Mouse (Mus musculus) splenic B cell, adult 2 months (primary cell): ENCODE measurements around the gene Slc30a6.

ENCODE experiments used
- DNase-seq: peaks from one replicate; pipeline ENCODE4 v3.0.0-alpha.2; 2011; ENCODE audit warnings: low read depth, low spot score
- H3K27me3 ChIP-seq: 2 replicates; pipeline ENCODE4 v1.6.1; 2012; ENCODE audit warnings: mild to moderate bottlenecking, low read length, moderate library complexity, mixed read lengths; ENCODE audit not compliant: control insufficient read depth, poor library complexity, insufficient read depth, severe bottlenecking
- H3K36me3 ChIP-seq: 2 replicates; pipeline ENCODE4 v1.6.1; 2012; ENCODE audit warnings: mild to moderate bottlenecking, low read length, moderate library complexity, mixed read lengths; ENCODE audit not compliant: control insufficient read depth, poor library complexity, insufficient read depth, severe bottlenecking

The Slc30a6 gene

GRCm38 (mm10) chr17:74395383-74396065 lies at the start of gene Slc30a6:
Gene Slc30a6, plus strand, starts transcription at chr17:74395608.
- H3K27me3 ChIP-seq, result no peaks in the 10 kb centered on the region
- peak; percentile 97 for DNase-seq
- no peaks in the 10 kb centered on the region for H3K36me3 ChIP-seq

DNA sequence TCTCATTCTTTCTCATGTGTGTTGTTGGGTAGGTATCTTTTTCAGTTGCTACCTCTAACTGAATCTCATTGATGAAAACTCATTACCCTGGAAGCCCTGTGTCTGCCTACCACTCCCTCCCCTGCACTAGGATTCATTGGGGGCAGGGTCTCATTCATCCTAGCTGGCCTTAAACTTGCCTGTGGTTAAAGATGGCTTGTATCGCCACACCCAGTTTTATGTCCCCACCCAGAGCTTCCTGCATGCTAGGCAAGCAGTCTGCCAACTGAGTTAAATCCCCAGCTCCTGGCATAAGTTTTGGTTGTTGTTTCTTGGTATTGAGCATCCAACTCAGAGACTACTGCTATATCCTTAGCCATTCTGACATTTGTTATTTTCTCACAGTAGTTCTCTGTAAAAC lies 31.8 kb upstream of the Slc30a6 start:
- DNase-seq, result no peak
- no peaks in the 10 kb centered on the region for H3K27me3 ChIP-seq
- H3K36me3 ChIP-seq, result peaks cover 7% of the 10 kb centered on the region

DNA sequence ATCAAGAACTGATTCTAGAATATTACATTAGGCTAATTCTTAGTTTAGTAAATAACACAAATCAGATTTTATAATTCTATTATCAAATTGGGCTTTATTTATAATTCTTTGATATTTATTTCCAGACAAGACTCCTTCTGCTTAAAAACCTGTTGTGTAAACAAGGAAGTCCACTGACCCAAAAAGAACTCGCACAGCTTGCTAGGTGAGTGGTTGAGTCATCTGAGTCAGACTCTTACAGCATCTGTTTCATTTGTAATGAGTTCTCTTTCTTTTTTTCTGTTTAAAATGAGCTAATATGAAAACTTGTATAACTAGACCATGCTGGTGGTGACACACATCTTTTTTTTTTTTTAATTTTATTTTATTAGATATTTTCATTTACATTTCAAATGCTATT lies 18.5 kb upstream of the Slc30a6 start:
- peaks cover 4% of the 10 kb centered on the region for H3K36me3 ChIP-seq
- H3K27me3 ChIP-seq, result no peaks in the 10 kb centered on the region
- DNase-seq, result no peak

- no peak for DNase-seq
- no peaks in the 10 kb centered on the region for H3K27me3 ChIP-seq
- peaks cover 5% of the 10 kb centered on the region for H3K36me3 ChIP-seq
Observed at GRCm38 (mm10) chr17:74386657-74387056, 8.8 kb upstream of the Slc30a6 start.

GRCm38 (mm10) chr17:74389847-74390246 lies 5.6 kb upstream of the Slc30a6 start:
- DNase-seq, result peak; percentile 9
- Histone ChIP-seq H3K27me3 (no peaks in the 10 kb centered on the region), H3K36me3 (peaks cover 2% of the 10 kb centered on the region)

- H3K27me3 ChIP-seq, result no peaks in the 10 kb centered on the region
- no peaks in the 10 kb centered on the region for H3K36me3 ChIP-seq
- DNase-seq, result no peak
Observed at GRCm38 (mm10) chr17:74394381-74394780, 1.0 kb upstream of the Slc30a6 start.

GRCm38 (mm10) chr17:74394855-74395254 lies 553 bp upstream of the Slc30a6 start:
- Histone ChIP-seq H3K27me3 (no peaks in the 10 kb centered on the region), H3K36me3 (no peaks in the 10 kb centered on the region)
- DNase-seq, result peak; percentile 20

GRCm38 (mm10) chr17:74396766-74397165 lies 1.4 kb downstream of the Slc30a6 start:
- H3K27me3 ChIP-seq, result no peaks in the 10 kb centered on the region
- H3K36me3 ChIP-seq, result no peaks in the 10 kb centered on the region
- DNase-seq, result no peak

DNA sequence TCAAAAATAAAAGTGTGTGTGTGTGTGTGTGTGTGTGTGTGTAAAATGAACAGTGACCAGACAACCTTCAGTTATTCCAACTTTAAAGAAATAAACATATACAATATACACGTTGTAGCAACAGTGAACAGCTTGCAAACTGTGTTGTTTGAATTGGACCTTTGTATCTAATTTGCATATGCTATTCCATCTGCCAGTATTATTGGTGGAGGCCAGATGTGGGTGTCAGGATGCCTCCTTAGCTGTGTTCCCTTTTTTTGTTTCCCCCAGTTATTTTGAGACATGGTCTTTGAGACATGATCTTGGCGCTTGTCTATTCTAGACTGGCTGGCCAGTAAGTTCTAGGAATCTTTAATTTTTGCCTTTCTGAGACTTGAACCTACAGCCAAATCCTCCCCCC lies 1.8 kb downstream of the Slc30a6 start:
- no peaks in the 10 kb centered on the region for H3K27me3 ChIP-seq
- DNase-seq, result no peak
- no peaks in the 10 kb centered on the region for H3K36me3 ChIP-seq

DNA sequence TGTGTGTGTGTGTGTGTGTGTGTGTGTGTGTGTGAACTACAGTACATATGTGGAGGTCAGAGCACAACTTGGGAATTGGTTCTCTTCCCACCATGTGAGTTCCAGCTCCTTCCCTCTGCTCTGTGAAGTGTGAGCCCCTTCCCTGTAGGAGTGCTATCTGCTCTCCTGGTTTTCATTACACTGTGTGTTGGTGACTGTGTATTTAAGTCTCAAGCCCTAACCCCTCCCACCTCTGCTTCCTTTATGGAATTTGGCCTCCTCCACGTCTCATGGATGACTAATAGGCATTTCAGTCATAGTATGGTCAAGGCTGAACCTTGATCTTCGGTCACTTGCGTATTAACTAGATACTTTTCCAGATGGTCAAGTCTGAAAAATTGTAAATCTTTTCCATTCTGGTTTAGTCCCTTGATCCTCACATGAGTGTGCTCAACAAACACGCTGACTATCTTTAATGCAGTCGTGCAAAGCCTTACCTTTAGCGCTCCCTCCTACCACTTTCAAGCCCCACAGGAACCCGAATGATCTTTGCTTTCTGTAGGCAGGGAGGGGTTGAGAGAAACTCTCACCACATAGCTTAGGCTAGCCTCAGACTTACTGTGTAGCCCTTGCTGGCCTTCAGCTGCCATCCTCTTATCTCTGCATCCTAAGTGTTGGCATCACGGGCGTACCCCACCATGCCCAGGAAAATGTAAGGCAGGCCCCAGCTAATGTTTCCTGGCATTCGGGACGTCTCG lies 7.2 kb downstream of the Slc30a6 start:
- Histone ChIP-seq H3K36me3 (peaks cover 18% of the 10 kb centered on the region), H3K27me3 (no peaks in the 10 kb centered on the region)
- DNase-seq, result no peak

GRCm38 (mm10) chr17:74406487-74406886 lies 11.1 kb downstream of the Slc30a6 start:
- DNase-seq, result no peak
- Histone ChIP-seq H3K27me3 (no peaks in the 10 kb centered on the region), H3K36me3 (peaks cover 20% of the 10 kb centered on the region)

GRCm38 (mm10) chr17:74409722-74410121 lies 14.3 kb downstream of the Slc30a6 start:
- peak; percentile 38 for DNase-seq
- Histone ChIP-seq H3K27me3 (no peaks in the 10 kb centered on the region), H3K36me3 (peaks cover 20% of the 10 kb centered on the region)

- no peaks in the 10 kb centered on the region for H3K27me3 ChIP-seq
- DNase-seq, result no peak
- peaks cover 11% of the 10 kb centered on the region for H3K36me3 ChIP-seq
Observed at GRCm38 (mm10) chr17:74413324-74413723, 17.9 kb downstream of the Slc30a6 start.

DNA sequence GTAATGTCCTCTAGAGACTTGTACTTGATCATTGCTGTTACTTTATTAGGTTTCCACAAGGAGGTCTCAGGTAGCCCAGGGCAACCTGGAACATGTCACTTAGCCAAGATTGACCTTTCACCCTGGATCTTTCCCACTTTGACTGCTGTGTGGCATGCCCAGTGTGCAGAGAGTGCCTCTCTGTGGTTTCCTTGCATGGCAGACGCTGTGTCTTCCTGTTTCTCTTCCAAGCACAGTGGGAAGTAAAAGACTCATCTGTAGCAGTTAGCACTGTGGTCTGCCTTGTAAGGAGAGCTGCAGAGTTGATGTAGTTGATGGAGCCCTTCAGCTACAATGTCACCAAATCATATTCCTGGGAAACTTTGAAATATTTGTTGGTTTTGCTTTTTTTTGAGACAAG lies 19.3 kb downstream of the Slc30a6 start:
- no peak for DNase-seq
- peaks cover 11% of the 10 kb centered on the region for H3K36me3 ChIP-seq
- no peaks in the 10 kb centered on the region for H3K27me3 ChIP-seq

DNA sequence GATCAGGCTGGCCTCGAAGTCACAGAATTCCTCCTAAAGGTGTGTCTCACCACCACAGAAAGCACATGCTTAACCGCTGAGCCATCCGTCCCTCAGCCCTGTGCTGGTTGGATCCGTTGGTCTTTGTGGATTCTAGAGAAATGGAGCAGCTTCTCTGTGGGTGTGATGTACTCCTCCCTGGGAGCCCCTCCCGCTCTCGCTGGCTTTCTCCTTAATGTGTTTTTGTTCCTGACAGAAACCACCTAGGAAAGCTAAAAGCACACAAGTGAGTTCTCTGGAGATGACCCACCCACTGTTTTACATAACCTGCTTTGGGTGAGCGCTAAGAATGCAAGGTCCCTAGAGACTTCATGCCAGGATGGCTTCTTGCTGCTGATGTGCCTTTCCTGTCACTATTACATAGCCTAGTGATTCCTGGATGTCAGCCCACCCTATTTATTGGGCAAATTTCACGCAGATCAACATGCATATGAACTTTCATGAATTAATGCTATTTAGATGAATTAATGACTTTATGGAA lies 21.5 kb downstream of the Slc30a6 start:
- peaks cover 8% of the 10 kb centered on the region for H3K36me3 ChIP-seq
- H3K27me3 ChIP-seq, result no peaks in the 10 kb centered on the region
- DNase-seq, result peak; percentile 55
